Mouse (Mus musculus): ENCODE data around the gene Olfr571. TPM values are rescaled to one million over a fixed set of nuclear protein-coding genes. Genes with fewer than 3 reads are reported as not detected.

Olfr571 gene
- total RNA-seq, 2 experiments from 2014 or later, result 0.05 TPM; not detected in 1

Other genes starting within 250 kb of the Olfr571 start
- 1 to 10 TPM; 4.5 to 7.6 TPM for gene Trim68, start 230.2 kb downstream of the Olfr571 start, total RNA-seq (2021)
- not detected for gene Olfr557, start 221.6 kb downstream of the Olfr571 start, total RNA-seq (2021)
- under 1 TPM; 0.49 TPM for gene Olfr558, start 215.3 kb downstream of the Olfr571 start, total RNA-seq (2021)
- gene Olfr33, start 198.5 kb downstream of the Olfr571 start, total RNA-seq (2021), result not detected
- gene Olfr559, start 190.0 kb downstream of the Olfr571 start, total RNA-seq (2021), result not detected
- gene Olfr560, start 158.2 kb downstream of the Olfr571 start, total RNA-seq (2021), result not detected
- gene Olfr78, start 158.1 kb downstream of the Olfr571 start, total RNA-seq (2021), result under 1 TPM in 1 of 2 experiments, not detected in 1; 0.12 TPM
- not detected for gene Olfr561, start 146.3 kb downstream of the Olfr571 start, total RNA-seq (2021)
- not detected for gene Olfr564, start 114.1 kb downstream of the Olfr571 start, total RNA-seq (2021)
- not detected for gene Olfr566, start 58.8 kb downstream of the Olfr571 start, total RNA-seq (2021)
- gene Olfr568, start 40.4 kb downstream of the Olfr571 start, total RNA-seq (2021), result not detected
- gene Olfr569, start 26.7 kb downstream of the Olfr571 start, total RNA-seq (2021), result not detected
- gene Olfr570, start 23.0 kb downstream of the Olfr571 start, total RNA-seq (2021), result not detected
- not detected for gene Olfr572, start 6.9 kb upstream of the Olfr571 start, total RNA-seq (2021)
- gene Olfr573-ps1, start 25.0 kb upstream of the Olfr571 start, total RNA-seq (2021), result not detected
- gene Olfr574, start 30.9 kb upstream of the Olfr571 start, total RNA-seq (2021), result not detected
- not detected for gene Olfr575, start 41.2 kb upstream of the Olfr571 start, total RNA-seq (2021)
- not detected for gene Olfr576, start 45.1 kb upstream of the Olfr571 start, total RNA-seq (2021)
- not detected for gene Olfr577, start 58.4 kb upstream of the Olfr571 start, total RNA-seq (2021)
- not detected for gene Olfr578, start 71.8 kb upstream of the Olfr571 start, total RNA-seq (2021)
- gene Olfr582, start 120.5 kb upstream of the Olfr571 start, total RNA-seq (2021), result not detected
- gene Olfr583, start 133.8 kb upstream of the Olfr571 start, total RNA-seq (2021), result not detected
- not detected for gene Olfr584, start 164.3 kb upstream of the Olfr571 start, total RNA-seq (2021)
- not detected for gene Olfr585, start 180.2 kb upstream of the Olfr571 start, total RNA-seq (2021)
- gene Olfr586, start 208.1 kb upstream of the Olfr571 start, total RNA-seq (2021), result not detected
- not detected for gene Olfr588-ps1, start 223.3 kb upstream of the Olfr571 start, total RNA-seq (2021)
- gene Olfr589, start 238.8 kb upstream of the Olfr571 start, total RNA-seq (2021), result not detected

All from layer of hippocampus, postnatal 25 days (tissue).